Mouse (Mus musculus) cerebellum, adult 2 months (tissue): ENCODE measurements around the gene Mast4.

ENCODE experiments used
- CTCF ChIP-seq: fragments of 200-500 bp; IDR thresholded peaks from 2 replicates; pipeline ENCODE4 v1.5.1; 2011; ENCODE audit warnings: low read depth, mild to moderate bottlenecking, control low read depth, low read length, moderate library complexity, borderline replicate concordance; ENCODE audit not compliant: insufficient read depth
- POLR2A ChIP-seq: fragments of 200-500 bp; IDR thresholded peaks from 2 replicates; pipeline ENCODE4 v1.6.1; 2011; ENCODE audit warnings: low read length, control low read depth, borderline replicate concordance; ENCODE audit not compliant: insufficient read depth

- TF ChIP-seq CTCF (no peak), POLR2A (no peak)
Measured at GRCm38 (mm10) chr13:103140051-103140450, 194.2 kb downstream of the Mast4 start.
